Mouse (Mus musculus): ENCODE data around the gene Xrcc3.
A peak's percentile ranks its signal among the peaks of the same experiment; 100 is the strongest.

Xrcc3 gene

DNA sequence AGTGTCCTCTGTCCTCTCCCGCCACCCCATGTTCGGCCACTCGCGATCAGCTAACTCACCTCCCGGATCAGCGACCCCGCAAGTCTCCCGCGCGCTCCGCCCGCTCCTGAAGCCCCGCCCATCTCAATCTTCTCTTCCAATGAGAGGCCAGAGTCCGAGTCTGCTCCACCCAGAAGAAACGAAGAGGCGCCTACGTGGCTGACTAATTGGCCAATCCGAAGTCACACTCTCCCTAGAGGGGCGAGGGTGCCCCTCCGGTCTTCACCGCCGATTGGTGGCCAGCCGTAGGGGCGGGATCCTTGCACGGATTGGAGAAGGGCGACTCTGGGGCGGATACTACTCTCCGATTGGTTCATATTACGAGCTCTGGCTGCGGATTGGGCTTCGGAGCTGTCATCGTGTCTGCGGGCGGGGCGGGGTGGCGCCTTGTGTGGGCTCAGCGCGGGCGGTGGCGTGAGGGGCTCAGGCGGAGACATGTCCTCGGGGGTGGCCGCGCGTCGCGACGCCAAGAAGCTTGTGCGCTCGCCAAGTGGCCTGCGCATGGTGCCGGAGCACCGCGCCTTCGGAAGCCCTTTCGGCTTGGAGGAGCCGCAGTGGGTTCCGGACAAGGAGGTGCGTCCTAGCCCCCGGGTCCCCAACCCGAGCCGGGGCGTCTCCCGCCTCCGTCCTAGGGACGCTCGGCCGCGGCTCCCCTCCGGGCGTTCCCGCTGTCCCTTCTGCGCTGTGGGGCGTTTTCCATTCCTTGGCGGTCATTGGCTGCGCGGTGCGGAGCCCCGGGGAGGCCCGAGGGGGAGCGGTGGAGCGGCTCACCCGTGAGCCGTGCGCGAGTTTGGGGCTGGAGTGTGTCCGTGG lies at the start of gene Xrcc3, which contains the start of gene Zfyve21:
Gene Xrcc3, minus strand, starts transcription at position 108 of the 852 bp plus-strand sequence.
Gene Zfyve21, plus strand, starts transcription at position 405 of the 852 bp plus-strand sequence.
- DNase-seq (ENCODE audit: low read depth in 1 of 2, low spot score in 2 of 2): peak; percentile 95 to 97

DNA sequence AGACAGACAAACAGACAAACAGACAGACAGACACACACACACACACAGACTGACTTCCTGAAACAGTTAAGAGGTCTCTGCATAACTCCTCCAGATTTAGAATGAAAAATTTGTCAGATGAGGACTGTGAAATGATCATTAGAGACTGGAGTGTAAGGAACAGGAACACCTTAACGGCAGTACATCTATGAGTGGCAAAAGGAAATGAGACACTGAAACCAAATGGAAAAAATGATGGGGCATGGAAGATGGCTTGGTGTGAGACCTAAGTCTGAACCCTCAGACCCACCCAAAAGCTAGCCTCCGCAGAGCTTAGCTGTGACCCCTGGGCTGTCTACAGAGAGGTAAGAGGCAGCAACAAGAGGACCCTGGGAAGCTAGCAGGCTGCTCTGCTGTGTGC lies 41.8 kb upstream of the Xrcc3 start:
- no peak for DNase-seq (ENCODE audit: low read depth in 1 of 2, low spot score in 2 of 2)

DNA sequence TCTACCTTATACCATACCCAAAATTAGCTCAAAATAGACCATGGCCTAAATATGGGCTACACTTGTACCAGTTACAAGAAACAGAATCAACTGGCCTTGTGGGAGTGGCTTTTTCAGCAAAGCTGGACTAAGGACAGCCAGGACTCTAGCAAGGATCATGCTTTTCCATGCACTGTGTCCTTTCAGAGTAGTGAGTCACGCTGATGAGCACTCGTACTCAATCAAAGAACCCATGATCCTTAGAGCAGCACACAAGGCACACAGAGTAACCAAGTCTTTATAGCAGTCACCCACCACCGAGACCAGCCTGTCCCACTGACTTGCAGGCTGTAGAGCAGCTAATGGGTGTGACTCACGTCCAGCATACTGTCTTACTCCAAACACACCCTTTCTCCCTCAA lies 39.9 kb upstream of the Xrcc3 start:
- DNase-seq (ENCODE audit: low read depth in 1 of 2, low spot score in 2 of 2): no peak

DNA sequence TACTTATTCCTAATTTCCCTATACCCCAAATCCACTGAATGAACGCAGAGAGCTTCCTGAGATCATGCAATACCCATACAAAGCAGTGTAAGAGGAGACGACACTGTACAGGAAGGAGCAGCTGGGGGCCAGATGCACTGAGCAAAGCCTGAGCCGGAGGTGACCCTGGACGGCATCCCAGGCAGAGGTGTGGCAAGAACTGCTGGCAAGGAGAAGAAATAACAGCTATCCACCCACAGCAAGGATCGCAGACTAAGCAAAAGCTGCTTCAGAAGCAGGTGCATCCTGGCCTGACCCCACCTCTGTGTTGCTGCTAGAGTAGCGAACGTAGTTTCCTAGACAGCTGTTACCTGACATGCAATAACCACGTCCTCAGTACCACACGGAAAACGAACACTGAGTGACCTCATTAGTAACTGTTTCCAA lies 39.4 kb upstream of the Xrcc3 start:
- no peak for DNase-seq (ENCODE audit: low read depth in 1 of 2, low spot score in 2 of 2)

DNA sequence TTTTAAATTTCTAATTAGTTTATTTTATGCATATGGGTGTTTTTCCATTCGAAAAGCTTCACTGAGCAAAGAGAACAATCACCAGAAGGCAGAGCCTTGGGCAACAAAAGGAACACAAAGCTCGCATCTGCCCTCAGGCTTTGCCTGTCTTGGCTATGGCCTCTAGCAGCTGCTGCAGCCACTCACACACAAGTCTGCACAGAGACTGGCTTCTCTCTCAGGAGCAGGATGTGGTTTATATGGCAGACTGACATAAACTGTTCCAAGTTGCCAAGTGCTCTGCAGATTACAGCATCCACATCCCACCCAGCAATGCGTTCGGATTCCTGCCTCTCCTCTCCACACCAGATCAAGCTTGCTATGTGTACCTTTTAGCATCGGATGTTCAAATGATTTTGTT lies 38.1 kb upstream of the Xrcc3 start:
- no peak for DNase-seq (ENCODE audit: low read depth in 1 of 2, low spot score in 2 of 2)

DNA sequence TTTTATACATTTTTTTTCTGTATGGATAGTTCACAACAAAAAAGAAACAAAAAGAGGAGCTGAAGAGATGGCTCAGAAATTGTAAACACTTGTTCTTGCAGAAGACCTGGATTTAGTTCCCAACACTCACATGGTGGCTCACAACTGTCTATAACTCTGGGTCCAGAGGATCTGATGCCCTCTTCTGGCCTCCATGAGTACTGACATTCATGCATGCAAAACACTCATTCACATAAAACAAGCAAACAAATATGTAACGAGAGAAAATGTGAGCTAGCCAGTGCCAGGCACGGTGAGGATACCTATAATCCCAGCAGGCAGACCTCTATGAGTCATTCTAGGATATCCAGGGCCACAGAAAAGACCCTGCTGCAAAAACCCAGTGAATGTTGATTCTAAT lies 37.6 kb upstream of the Xrcc3 start:
- DNase-seq (ENCODE audit: low read depth in 1 of 2, low spot score in 2 of 2): no peak

DNA sequence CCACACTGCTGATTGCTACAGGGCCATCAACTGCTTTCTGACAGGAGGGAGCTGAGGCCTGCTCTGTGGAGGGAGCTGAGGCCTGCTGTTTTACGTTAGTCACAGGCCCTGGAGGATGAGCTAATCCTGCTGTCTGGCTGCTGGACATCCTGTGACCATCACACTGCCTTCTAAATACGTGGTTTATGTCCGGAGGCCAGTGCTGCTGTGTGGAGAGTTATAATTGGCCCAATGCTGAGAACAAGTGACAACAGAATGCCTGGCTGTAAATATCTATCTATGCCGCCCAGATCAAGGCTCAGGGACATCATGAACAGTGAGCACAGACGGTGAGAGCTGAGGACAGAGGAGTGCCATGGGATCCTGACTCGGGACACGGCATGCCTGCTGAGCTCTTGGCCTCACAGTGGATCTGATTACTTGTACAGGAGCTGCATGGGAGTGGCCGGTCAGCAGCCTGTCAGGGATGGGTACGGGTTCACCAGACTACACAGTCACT lies 34.7 kb upstream of the Xrcc3 start:
- no peak for DNase-seq (ENCODE audit: low read depth in 1 of 2, low spot score in 2 of 2)

DNA sequence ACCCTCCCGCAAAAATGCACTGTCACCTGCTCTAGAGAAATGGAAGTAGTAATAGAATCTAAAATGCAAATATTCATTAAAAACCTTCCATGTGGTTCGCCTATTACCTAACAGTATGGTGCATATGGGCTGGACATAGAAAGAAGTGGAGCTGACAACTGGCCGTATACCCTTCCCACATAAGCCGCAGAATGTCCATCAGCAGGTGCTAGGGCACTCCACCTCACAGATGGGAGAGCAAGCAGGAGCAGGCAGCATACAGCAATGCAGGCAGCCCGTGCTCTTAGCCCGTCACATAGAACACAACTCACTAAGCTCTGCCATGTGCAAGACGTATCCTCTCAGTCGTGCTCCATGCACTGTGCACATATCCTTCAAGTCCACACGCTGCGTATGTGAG lies 33.1 kb upstream of the Xrcc3 start:
- DNase-seq (ENCODE audit: low read depth in 1 of 2, low spot score in 2 of 2): no peak

DNA sequence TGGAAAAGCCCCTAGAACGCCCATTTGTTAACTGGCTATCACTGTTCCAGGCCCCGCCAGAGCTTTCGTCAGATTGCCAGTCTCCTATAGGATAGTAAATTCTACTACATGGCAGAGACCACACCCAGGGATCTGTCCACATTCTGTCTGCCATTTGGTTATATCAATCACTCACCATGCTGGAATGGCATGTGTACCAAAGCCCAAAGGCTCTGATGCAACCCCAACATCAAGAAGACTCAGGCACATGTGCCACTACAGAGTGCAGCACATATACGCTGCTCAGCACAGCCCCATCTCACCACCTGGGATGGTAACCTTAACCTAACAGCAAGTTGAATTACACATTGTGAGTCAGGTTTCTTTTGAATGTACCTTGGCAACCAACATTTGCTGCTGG lies 32.3 kb upstream of the Xrcc3 start:
- DNase-seq (ENCODE audit: low read depth in 1 of 2, low spot score in 2 of 2): no peak

DNA sequence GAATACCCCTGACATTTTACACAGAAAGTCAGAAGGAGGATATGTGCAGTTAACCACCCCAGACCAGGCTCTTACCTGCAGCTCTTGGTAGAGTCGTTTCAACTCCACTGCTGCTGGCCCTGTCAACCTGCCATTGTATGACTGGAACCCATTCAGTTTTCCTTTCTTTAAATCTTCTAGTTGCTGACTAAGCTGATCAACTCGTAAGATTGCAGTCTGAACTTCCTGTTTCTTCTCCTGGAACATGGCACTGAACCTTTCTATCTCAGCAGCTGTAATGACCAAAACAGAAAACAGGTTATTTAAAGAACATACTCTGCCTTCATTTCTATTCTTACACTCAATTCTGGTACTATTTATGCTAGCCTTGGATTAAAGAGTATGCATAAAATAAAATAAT lies 29.8 kb upstream of the Xrcc3 start:
- DNase-seq (ENCODE audit: low read depth in 1 of 2, low spot score in 2 of 2): no peak

DNA sequence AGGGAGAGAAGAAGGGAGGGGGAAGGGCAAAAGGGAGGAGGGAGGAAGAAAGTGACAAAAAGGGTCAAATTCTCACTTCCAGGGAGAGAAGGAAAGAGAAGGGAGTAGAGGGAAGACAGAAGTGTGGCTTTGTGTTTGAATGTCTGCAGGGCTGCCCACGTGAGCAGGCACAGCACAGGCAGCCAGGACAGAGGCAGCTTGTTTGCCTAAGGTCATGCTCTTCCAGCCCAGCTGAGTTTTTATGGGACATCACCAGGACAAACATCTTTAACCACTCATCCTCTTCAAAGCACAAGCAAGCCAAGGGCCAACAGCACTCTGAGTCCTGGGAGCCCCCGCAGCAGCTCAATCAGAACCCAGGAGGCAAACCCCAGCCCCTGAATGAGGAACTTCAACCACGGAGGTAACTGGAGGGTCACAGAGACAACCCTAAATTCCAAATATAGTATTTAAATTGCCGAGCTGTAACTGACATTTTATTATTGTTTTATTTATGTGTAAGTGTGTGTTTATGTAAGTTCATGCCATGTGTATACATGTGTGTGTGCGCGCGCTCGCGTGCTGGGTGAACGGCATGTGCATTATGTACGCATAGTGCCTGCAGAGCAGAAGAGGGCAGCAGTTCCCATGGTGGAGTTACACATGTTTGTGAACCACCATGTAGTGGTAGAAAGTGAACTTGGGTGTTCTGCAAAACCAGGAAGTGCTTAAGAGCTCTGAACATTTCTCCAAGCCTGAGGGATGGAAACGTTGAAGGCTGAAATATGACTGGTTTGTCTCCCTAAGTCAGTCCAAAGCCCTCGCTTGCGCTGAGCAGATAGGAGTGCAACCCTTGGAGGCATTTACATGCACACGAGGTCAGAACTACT lies 29.1 kb upstream of the Xrcc3 start:
- no peak for DNase-seq (ENCODE audit: low read depth in 1 of 2, low spot score in 2 of 2)

DNA sequence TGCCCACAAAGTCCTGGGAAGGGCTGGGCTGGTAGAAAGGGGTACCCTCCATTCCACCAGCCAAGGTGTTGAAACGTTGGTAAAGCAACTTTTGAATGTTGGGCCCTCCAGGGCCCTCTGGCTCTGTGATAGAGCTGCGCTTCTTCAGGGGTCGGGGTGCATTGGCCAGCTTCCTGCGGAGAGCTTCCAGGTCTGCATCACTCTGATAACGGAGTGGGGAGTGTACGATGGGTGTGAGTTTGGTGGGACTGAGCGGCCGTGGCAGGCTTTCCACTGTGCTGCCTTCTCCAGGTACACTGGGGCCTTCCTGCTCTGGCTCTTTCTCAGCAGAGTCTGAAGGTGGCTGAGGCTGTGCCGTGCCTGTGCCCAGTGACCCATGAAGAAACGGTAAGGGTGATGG lies 19.8 kb upstream of the Xrcc3 start:
- DNase-seq (ENCODE audit: low read depth in 1 of 2, low spot score in 2 of 2): no peak

DNA sequence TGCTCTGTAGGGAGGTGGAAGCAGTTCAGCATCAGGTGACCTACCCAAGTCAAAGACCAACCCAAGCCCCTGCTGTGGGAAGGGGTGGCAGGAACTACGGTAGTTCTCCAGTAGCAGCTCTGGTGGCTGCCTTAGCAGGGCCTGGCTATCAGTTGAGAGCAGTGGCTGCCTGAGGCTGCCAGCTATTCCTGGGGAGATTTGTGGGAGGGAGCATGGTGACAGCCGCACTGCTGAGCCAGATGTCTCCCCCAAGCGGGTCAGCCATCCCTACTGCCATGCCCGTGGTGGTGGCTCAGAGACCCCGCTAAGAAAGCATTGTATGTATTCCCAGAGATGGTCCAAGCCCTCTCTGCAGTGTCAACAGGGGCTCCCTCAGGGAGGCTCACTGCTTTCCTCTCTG lies 19.0 kb upstream of the Xrcc3 start:
- DNase-seq (ENCODE audit: low read depth in 1 of 2, low spot score in 2 of 2): no peak

DNA sequence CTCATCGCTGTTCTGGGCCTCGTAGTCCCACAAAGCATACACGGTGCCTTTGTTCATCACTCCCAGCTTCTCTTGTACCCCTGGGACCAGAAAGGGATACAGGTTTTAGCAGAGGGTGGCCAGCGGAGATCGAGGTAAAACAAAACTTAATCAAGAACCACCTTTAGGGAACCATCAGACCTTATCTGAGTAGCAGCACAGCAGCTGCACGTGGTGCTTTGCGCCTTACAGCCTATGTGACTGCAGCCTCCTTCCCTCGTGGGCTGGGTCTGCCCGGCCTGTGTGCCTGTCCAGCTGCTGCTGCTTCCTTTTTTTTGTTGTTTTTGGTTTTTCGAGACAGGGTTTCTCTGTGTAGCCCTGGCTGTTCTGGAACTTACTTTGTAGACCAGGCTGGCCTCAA lies 16.7 kb upstream of the Xrcc3 start:
- no peak for DNase-seq (ENCODE audit: low read depth in 1 of 2, low spot score in 2 of 2)

DNA sequence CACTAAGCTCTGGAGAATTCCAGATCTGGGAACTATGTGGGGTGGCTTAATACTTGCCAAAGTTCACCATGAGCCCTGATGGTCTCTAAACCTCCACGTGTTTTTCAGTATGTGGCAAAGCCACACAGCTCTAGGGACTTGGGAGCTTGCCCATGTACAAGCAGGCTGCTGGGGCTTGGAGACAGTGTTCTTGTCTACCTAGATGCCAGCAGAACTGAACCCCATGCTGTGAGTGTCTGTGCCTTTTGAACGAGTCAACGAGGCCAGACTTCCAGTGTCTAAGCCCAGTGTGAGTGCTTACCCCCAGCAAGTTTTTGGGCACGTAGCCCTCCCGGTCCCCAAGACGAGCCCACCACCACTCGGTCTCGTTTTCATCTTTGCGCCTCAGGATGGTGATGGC lies 16.3 kb upstream of the Xrcc3 start:
- DNase-seq (ENCODE audit: low read depth in 1 of 2, low spot score in 2 of 2): no peak

DNA sequence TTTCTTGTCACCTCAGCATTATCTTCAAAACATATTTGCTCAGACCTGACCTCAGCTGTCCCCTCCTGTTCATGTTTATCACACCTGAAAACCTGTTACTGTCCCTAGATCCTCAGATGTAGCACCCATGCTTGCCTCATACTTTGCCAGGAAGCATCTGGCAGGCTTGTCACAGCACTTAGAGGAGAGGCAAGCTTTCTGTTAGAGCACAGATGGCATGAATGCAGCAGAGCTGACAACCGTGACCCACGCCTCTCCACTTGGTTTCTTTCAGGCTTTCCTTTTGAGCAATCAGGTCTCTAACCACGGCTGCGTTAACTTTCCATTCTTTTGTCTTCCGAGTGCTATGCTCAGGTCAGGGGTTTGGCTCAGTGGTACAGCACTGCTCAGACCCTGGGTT lies 15.8 kb upstream of the Xrcc3 start:
- DNase-seq (ENCODE audit: low read depth in 1 of 2, low spot score in 2 of 2): no peak

DNA sequence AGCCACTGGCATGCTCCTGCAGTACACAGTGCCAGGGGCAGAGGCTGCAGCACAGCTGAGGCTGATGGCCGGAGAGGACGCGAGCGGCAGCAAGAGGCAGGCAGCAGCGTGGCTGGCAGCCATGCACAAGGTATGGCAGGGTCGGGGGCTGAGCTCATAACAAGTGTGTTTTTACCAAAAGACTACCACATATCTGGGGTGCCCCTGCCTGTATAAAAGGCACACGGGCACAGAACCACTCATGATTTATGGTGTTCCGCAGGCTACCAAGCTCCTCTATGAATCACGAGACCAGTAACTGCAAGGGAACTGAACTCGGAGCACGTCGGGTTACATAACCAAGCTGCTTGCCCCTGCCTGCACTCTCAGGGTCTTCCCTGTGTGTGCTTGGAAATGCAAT lies 13.9 kb upstream of the Xrcc3 start:
- DNase-seq (ENCODE audit: low read depth in 1 of 2, low spot score in 2 of 2): no peak

DNA sequence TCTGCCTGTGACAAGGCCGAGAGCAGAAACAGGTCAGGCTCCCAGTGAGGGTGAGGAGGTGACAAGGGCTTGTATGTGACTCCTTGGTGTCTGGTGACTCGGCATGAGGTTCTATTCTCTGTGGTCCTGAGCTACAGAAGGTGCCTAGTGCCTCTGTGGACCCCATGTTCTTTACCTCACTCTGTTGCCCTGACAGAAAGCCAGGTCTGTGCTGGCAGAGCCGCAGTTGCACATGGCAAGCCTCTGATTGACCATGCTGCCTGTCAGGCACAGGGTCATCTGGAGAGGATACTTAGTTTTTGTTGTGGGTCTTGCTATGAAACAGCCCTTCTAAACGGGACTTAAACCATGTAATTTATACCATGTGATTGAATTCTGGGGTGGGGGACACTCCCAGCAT lies 8.3 kb upstream of the Xrcc3 start:
- DNase-seq (ENCODE audit: low read depth in 1 of 2, low spot score in 2 of 2): no peak

DNA sequence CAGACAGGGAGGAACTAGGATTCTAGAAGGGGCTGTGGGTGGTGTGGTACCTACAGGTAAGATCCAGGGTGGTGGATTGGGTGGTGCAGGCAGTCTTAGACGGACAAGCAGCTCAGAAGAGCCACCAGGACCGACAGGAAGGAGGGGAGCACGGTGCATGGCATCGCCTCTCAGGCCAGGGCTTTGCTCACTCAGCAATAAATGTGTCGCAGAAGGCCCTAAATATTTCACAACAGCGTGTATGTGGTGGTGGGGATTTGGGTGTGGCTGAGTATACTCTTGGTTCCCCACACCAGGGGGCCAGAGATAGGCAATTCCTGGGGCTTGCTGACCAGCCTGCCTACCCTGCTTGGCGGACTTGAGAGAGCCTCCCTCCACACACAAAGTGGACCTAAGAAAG lies 7.0 kb upstream of the Xrcc3 start:
- DNase-seq (ENCODE audit: low read depth in 1 of 2, low spot score in 2 of 2): no peak

DNA sequence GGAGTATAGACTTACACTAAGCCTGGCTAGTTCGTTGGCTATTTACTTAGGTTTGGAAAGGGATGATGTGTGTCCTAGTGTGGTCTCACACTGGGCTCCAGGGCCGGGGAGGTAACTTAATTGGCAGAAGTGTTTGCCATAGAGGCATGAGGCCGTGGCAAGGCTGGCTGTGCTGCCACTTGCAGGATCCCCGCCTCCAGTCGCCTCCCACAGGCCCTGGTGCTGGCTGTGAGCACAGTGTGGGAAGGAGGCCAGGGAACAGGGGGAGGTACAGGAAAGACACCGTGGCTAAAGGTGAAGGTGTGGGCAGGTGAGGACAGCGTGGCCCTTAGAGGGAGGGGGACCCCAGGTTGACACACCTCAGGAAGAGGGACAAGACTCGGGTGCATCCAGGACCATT lies 6.3 kb upstream of the Xrcc3 start:
- no peak for DNase-seq (ENCODE audit: low read depth in 1 of 2, low spot score in 2 of 2)

DNA sequence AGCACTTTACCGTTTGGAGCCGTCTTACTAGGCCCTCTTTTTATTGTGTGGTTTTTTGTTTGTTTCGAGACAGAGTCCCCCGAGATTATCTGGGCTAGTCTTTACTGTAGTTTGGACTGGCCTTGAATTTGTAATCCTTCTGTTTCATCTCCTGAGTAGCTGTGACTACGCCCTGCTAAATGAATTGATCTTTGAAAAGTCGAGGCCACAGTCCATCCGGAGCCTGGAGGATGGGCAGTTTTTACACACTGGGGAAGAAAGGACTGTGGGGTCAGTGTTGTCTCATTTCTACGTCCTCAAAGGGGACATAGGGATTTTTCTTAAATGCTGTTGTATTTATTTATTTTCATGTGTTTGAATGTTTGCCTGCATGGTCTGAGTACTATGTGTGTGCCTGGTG lies 4.3 kb upstream of the Xrcc3 start:
- DNase-seq (ENCODE audit: low read depth in 1 of 2, low spot score in 2 of 2): no peak

DNA sequence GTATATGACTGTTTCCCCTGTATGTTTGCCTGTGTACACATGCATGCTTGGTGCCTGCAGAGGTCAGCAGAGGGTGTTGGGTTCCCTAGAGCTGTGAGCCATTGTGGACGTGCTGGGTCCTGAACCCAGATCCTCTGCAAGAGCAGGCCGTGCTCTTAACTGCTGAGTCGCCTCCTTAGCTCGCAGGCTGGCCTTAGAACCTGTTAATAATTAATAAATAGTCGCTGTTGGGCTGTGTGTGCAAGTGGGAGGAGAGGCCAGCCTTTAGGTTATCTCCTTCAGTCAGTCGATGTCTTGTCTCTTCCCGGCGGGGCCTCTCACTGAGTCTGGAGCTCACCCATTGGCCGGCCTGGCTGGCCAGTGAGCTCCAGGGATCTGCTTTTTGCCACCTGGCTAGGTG lies 3.3 kb upstream of the Xrcc3 start:
- no peak for DNase-seq (ENCODE audit: low read depth in 1 of 2, low spot score in 2 of 2)

Data from monocyte, adult 2 months (primary cell).